Mouse (Mus musculus) inflammation-experienced regulatory T-cells, adult 6 months (primary cell): ENCODE measurements around the gene Gm26657. TPM values are rescaled to one million over a fixed set of nuclear protein-coding genes. Genes with fewer than 3 reads are reported as not detected.

Experiments used
- ATAC-seq: one replicate; pipeline ENCODE4 v1.8.0; 2017
- polyA plus RNA-seq, 3 experiments: library from polyadenylated mRNA; unstranded; fragments of 100-300 nt; shearing (Covaris generic); gene quantifications; one replicate each; pipeline ENCODE4 v1.2.1; 2017

Gene Gm26657
- polyA plus RNA-seq, 3 experiments from 2014 or later = not detected

- no peak for ATAC-seq
These were observed 28.0 kb downstream of the Gm26657 start for GRCm38 (mm10) chr4:56767861-56768284.

DNA sequence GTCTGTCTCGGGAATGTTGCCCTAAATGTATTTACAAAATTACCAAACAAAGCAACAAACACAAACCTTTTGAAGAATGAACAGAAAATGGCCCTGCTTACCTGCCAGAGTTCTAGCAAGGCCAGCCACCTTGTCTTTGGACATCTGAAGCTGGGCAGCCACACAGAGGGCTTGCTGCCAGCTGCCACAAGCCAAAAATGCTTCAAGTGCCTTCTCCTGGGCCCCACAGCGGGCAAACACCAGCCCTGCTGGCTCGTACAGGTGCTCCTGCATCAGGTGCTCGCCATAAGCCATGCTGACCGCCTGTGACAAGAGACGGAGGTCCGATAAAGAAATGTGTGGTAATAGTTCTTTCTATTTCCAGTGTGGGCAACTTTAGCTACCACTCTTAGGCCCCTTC is 29.0 kb downstream of the Gm26657 start:
- ATAC-seq = no peak

DNA sequence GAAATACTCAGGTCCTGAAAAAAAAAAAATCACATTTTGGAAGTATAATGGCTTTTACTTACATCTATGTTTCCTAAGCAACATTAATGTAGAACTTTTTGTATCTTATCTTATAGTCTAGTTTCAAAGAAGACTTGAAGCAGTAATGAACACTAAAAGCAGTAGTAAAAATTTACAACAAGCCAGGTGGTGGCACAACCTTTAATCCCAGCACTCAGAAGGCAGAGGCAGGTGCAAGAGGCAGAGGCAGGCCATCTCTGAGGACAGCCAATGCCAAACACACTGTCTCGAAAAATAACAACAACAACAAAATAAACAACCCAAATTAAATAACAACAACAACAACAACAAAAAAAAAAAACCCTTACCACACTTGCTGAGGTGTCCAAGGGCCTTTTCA is 31.2 kb downstream of the Gm26657 start:
- ATAC-seq = no peak

Other genes with a start within 250 kb of the Gm26657 start
- gene Actl7b, start 1.4 kb downstream of the Gm26657 start, polyA plus RNA-seq = not detected
- not detected for gene Actl7a, start 3.3 kb downstream of the Gm26657 start, polyA plus RNA-seq
- gene Elp1, start 62.3 kb downstream of the Gm26657 start, polyA plus RNA-seq = 10 to 100 TPM; 12.1 to 27.9 (median 23.6) TPM
- gene Fam206a, start 62.3 kb downstream of the Gm26657 start, polyA plus RNA-seq = 10 to 100 TPM; 11.6 to 16.0 (median 12.9) TPM
- 1 to 10 TPM in 2 of 3 experiments, under 1 TPM in 1; 0.89 to 2.6 (median 1.5) TPM for gene Ctnnal1, start 125.1 kb downstream of the Gm26657 start, polyA plus RNA-seq
- 1 to 10 TPM; 4.4 to 8.2 (median 5.9) TPM for gene Tmem245, start 207.4 kb downstream of the Gm26657 start, polyA plus RNA-seq